Mouse (Mus musculus) limb, embryonic 15.5 days (tissue): ENCODE measurements at regions not wholly inside any gene's neighbourhood (a gene's known extent, or its start where the extent isn't known, plus 50 kb on each side); places are given as distances from the start of the nearest gene placed in this dataset.

Experiments used
- ATAC-seq: fragments of 200-750 bp; cut with Nextera tagmentation; 2 replicates; pipeline ENCODE4 v1.8.0; 2017; ENCODE audit warnings: low read depth, moderate TSS enrichment; ENCODE audit not compliant: insufficient number of reproducible peaks, low FRiP score, low TSS enrichment
- H3K27ac ChIP-seq: fragments of 300-500 bp; sonication (generic); 2 replicates; pipeline ENCODE4 v1.5.1; 2015; ENCODE audit warnings: moderate library complexity, mild to moderate bottlenecking, inconsistent platforms
- H3K27me3 ChIP-seq: fragments of 300-500 bp; sonication (generic); 2 replicates; pipeline ENCODE4 v1.6.1; 2015; ENCODE audit warnings: inconsistent platforms
- H3K36me3 ChIP-seq: fragments of 300-500 bp; sonication (generic); 2 replicates; pipeline ENCODE4 v1.6.1; 2015; ENCODE audit warnings: inconsistent platforms
- H3K4me1 ChIP-seq: fragments of 300-500 bp; sonication (generic); 2 replicates; pipeline ENCODE4 v1.6.1; 2015; ENCODE audit warnings: inconsistent platforms
- H3K4me2 ChIP-seq: fragments of 300-500 bp; sonication (generic); 2 replicates; pipeline ENCODE4 v1.6.1; 2015; ENCODE audit warnings: mild to moderate bottlenecking, inconsistent platforms
- H3K4me3 ChIP-seq: fragments of 300-500 bp; sonication (generic); 2 replicates; pipeline ENCODE4 v1.5.1; 2015; ENCODE audit warnings: mild to moderate bottlenecking, inconsistent platforms
- H3K9ac ChIP-seq: fragments of 300-500 bp; sonication (generic); 2 replicates; pipeline ENCODE4 v1.6.1; 2015; ENCODE audit warnings: inconsistent platforms
- H3K9me3 ChIP-seq: fragments of 300-500 bp; sonication (generic); 2 replicates; pipeline ENCODE4 v1.6.1; 2016; ENCODE audit warnings: inconsistent platforms
- WGBS: fragments of 180-500 bp; shearing (Covaris S2); methylation state at CpG from one replicate; pipeline ENCODE4 v1.1.7; 2015; 5-methylcytosine and 5-hydroxymethylcytosine counted together

DNA sequence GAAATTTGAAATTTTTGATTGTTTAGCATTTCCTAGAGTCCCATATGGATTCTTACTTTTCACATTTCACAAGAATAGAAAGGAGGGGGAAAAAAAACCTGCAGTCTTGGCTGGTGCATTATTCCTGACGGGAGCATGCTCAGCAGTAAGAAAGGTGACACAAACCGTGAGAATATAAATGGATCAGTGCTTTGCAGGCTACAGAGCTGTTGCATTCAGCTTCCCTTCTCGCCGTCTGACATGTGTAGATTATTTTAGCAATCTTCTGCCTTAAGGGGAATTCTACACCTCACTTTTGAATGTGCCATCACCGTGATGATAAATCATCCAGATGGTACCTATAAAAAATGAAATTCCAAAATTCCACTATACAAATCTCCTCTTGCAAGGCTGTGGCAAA, 55.3 kb downstream of the Crygf start:
- Histone ChIP-seq H3K9ac (no peak overlapping the region), H3K27ac (no peak overlapping the region), H3K4me2 (no peak overlapping the region), H3K27me3 (no peaks in the 10 kb centered on the region), H3K4me1 (no peaks in the 10 kb centered on the region), H3K9me3 (no peaks in the 10 kb centered on the region), H3K36me3 (no peaks in the 10 kb centered on the region), H3K4me3 (no peak overlapping the region)
- 61% methylated on average over 5 of the region's 5 CpGs for WGBS
- ATAC-seq, result no peak

DNA sequence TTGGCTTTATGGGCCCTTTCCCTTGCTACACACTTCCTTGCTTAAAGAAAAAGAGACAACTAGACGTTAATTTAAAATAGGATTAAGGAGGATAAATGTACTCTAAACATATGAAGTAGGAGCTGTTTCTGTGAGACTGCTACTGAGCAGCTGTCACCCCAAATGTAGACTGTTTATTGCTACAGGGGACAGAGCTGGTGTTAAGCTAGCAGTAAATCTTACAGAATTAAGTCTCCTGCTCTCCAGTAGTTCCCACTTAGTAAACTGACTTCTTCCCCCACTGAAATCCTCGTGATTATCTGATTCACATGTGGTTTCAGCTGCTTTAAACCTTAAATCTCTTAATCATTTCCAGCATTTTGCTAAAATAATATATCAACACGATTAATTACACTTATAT, 74.1 kb downstream of the Crygf start:
- 16% methylated on average over 3 of the region's 3 CpGs for WGBS

DNA sequence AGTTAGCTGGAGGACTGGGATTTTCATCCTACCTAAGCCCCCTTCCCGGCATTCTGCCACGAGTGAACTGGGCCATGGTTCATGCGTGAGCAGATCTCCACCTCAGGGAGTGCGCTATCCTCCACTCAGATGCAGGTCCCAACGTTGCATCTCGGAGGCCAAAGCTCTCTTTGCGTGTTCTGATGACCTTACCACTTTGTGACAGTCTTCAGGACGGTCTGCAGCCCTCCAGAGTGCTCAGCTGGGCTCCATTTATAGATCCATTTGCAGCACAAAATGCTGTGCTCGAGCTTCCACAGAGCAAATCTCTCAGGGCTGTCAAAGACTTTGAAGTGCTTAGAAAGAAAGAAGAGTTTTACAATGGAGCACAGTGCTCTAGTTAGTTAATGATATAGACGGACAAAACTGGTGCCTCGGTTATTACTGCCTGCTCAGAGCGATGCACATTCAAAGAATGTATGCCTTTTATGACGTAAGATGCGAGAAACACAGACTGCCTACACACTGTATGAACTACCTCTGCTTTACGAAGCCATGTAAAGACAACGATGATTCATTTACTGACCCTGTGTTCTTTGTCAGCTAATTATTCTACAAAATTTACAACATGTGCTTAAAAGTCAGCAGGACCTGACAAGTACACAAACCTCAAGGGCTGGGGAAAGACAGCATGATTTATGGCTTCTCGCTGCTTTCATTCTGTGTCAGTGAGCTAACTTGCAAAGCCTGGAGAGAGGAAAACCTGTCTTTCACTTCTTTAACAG, 77.8 kb downstream of the Crygf start:
- WGBS, result 14% methylated on average over 17 of the region's 17 CpGs
- Histone ChIP-seq H3K9me3 (no peaks in the 10 kb centered on the region), H3K4me1 (peaks cover 7% of the 10 kb centered on the region; the same call in 1 of the 2 replicates), H3K27ac (no peak overlapping the region), H3K27me3 (no peaks in the 10 kb centered on the region), H3K9ac (no peak overlapping the region), H3K4me3 (no peak overlapping the region), H3K36me3 (no peaks in the 10 kb centered on the region), H3K4me2 (0 out of 2 replicates have a peak overlapping the region, but pooled peaks have one; percentile 19)
- ATAC-seq, result no peak

More for the DNA sequence above, 74.1 kb downstream of the Crygf start:
- H3K9ac ChIP-seq, result no peak overlapping the region
- no peaks in the 10 kb centered on the region for H3K9me3 ChIP-seq
- no peak overlapping the region for H3K4me2 ChIP-seq
- peaks cover 7% of the 10 kb centered on the region; the same call in 1 of the 2 replicates for H3K4me1 ChIP-seq
- ATAC-seq, result no peak
- H3K27me3 ChIP-seq, result no peaks in the 10 kb centered on the region
- H3K36me3 ChIP-seq, result no peaks in the 10 kb centered on the region
- H3K27ac ChIP-seq, result no peak overlapping the region
- no peak overlapping the region for H3K4me3 ChIP-seq
